ENCODE assay signal across 1 mouse cellular context in genomic region chr9:66066791-66067190, GRCm38 (mm10).
TF ChIP-seq lines count a peak whose summit lies in the region.

No protein-coding gene starts in this region.

TF ChIP-seq in CH12.LX, 34 proteins besides CTCF, POLR2A, EP300 and RAD21 (continued from another document):
- TF ChIP-seq KAT2A (IDR thresholded peaks at IDR 0.05; ENCODE audit: insufficient replicate concordance, low read length) (no peak), HCFC1 (IDR thresholded peaks at IDR 0.05; ENCODE audit: low read depth, low read length) (no peak), IRF4 (IDR thresholded peaks at IDR 0.05; ENCODE audit: low read depth, low read length) (no peak), MEF2A (IDR thresholded peaks at IDR 0.05; ENCODE audit: borderline replicate concordance, low read depth, low read length) (no peak)
TF ChIP-seq in CH12.LX: peak in this region for 0.
